Mouse (Mus musculus) hindbrain, embryonic 10.5 days (tissue): ENCODE results near the gene Slc5a8. TPM values are rescaled to one million over a fixed set of nuclear protein-coding genes. Genes with fewer than 3 reads are reported as not detected.

ENCODE experiments used
- DNase-seq: peaks from one replicate; pipeline ENCODE4 v3.0.0-alpha.2; 2017; ENCODE audit warnings: low spot score
- H3K27ac ChIP-seq: fragments of 300-500 bp; sonication (generic); 2 replicates; pipeline ENCODE4 v1.5.1; 2016; ENCODE audit warnings: mild to moderate bottlenecking, moderate library complexity
- H3K27me3 ChIP-seq: fragments of 300-500 bp; sonication (generic); 2 replicates; pipeline ENCODE4 v1.6.1; 2016; ENCODE audit warnings: mild to moderate bottlenecking; ENCODE audit not compliant: poor library complexity, insufficient read depth, severe bottlenecking
- H3K36me3 ChIP-seq: fragments of 300-500 bp; sonication (generic); 2 replicates; pipeline ENCODE4 v1.6.1; 2016; ENCODE audit warnings: mild to moderate bottlenecking, moderate library complexity
- H3K4me1 ChIP-seq: fragments of 300-500 bp; sonication (generic); replicated peaks from 2 replicates; pipeline ENCODE4 v1.6.1; 2016; ENCODE audit warnings: mild to moderate bottlenecking
- H3K4me3 ChIP-seq: fragments of 300-500 bp; sonication (generic); 2 replicates; pipeline ENCODE4 v1.5.1; 2016; ENCODE audit warnings: mild to moderate bottlenecking, moderate library complexity
- H3K9me3 ChIP-seq: fragments of 300-500 bp; sonication (generic); 2 replicates; pipeline ENCODE4 v1.6.1; 2016; ENCODE audit warnings: mild to moderate bottlenecking, moderate library complexity
- WGBS: fragments of 180-500 bp; shearing (Covaris S2); methylation state at CpG from one replicate; pipeline ENCODE4 v1.1.7; 2016; 5-methylcytosine and 5-hydroxymethylcytosine counted together
- polyA plus RNA-seq: library from polyadenylated mRNA; unstranded; fragments of >200 nt; fragmentation: Nextera tagmentation; extraction: Ambion mirVana; gene quantifications from 2 replicates; pipeline ENCODE4 v1.2.1, GENCODE M21; 2016

Slc5a8 gene
- polyA plus RNA-seq, 1 experiment from 2014 or later: not detected

- DNase-seq: no peak
- H3K27ac ChIP-seq: no peak overlapping the region
- no peak overlapping the region for H3K4me3 ChIP-seq
- peaks cover 11% of the 10 kb centered on the region for H3K27me3 ChIP-seq
- 80% methylated on average over 7 of the region's 7 CpGs for WGBS
- H3K9me3 ChIP-seq: no peaks in the 10 kb centered on the region
- peaks cover 1% of the 10 kb centered on the region; the same call in 1 of the 2 replicates for H3K4me1 ChIP-seq
- H3K36me3 ChIP-seq: no peaks in the 10 kb centered on the region
These were observed 5.6 kb downstream of the Slc5a8 start for GRCm38 (mm10) chr10:88891410-88891809.

DNA sequence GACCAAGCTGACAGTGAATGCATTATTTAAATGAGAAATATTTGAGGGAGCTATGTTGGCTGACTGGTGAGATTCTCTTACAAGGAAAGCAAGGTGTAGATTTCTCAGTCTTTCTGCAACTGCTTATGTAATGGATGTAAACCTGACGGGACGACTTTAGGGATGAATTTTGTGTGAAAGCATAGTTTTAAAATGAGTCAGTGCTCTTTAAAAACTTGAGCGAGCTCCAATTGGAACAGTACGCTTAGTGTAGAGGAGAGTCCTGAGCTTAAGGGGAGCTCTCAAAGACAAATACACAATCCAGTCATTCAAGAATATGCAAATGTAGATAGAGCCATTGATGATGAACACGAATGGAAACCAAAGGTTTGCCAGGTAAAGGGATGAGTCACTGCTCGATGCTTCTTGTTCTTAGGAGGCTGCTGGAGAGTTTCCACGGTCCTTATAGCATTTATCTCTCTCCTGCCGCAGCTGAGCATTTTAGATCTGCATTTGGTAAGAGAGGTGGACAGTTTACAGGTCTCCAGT is 6.8 kb downstream of the Slc5a8 start:
- no peaks in the 10 kb centered on the region for H3K36me3 ChIP-seq
- no peak overlapping the region for H3K27ac ChIP-seq
- H3K27me3 ChIP-seq: peaks cover 4% of the 10 kb centered on the region; the same call in 1 of the 2 replicates
- DNase-seq: no peak
- H3K4me1 ChIP-seq: no peaks in the 10 kb centered on the region
- WGBS: 88% methylated on average over 8 of the region's 8 CpGs
- H3K4me3 ChIP-seq: no peak overlapping the region
- no peaks in the 10 kb centered on the region for H3K9me3 ChIP-seq

- H3K36me3 ChIP-seq: no peaks in the 10 kb centered on the region
- 90% methylated on average over 6 of the region's 6 CpGs for WGBS
These were observed 11.2 kb downstream of the Slc5a8 start for GRCm38 (mm10) chr10:88897032-88897431.

GRCm38 (mm10) chr10:88949649-88950296 is 64.0 kb downstream of the Slc5a8 start:
- H3K4me3 ChIP-seq: no peak overlapping the region

More at GRCm38 (mm10) chr10:88897032-88897431, 11.2 kb downstream of the Slc5a8 start:
- H3K4me3 ChIP-seq: no peak overlapping the region
- no peaks in the 10 kb centered on the region for H3K4me1 ChIP-seq
- no peak overlapping the region for H3K27ac ChIP-seq
- H3K27me3 ChIP-seq: no peaks in the 10 kb centered on the region
- DNase-seq: no peak
- H3K9me3 ChIP-seq: no peaks in the 10 kb centered on the region

GRCm38 (mm10) chr10:88950297-88950653 is 64.5 kb downstream of the Slc5a8 start:
- no peaks in the 10 kb centered on the region for H3K4me1 ChIP-seq
- H3K9me3 ChIP-seq: no peaks in the 10 kb centered on the region
- H3K27ac ChIP-seq: no peak overlapping the region
- no peaks in the 10 kb centered on the region for H3K27me3 ChIP-seq
- no peaks in the 10 kb centered on the region for H3K36me3 ChIP-seq
- 76% methylated on average over 4 of the region's 4 CpGs for WGBS
- H3K4me3 ChIP-seq: no peak overlapping the region
- DNase-seq: no peak

More at GRCm38 (mm10) chr10:88949649-88950296, 64.0 kb downstream of the Slc5a8 start:
- Histone ChIP-seq H3K36me3 (no peaks in the 10 kb centered on the region), H3K27ac (no peak overlapping the region), H3K4me1 (no peaks in the 10 kb centered on the region), H3K27me3 (no peaks in the 10 kb centered on the region), H3K9me3 (no peaks in the 10 kb centered on the region)
- DNase-seq: no peak
- 89% methylated on average over 12 of the region's 12 CpGs for WGBS

- Histone ChIP-seq H3K27ac (no peak overlapping the region), H3K9me3 (no peaks in the 10 kb centered on the region), H3K27me3 (no peaks in the 10 kb centered on the region), H3K4me3 (no peak overlapping the region), H3K36me3 (no peaks in the 10 kb centered on the region), H3K4me1 (no peaks in the 10 kb centered on the region)
- DNase-seq: no peak
- 81% methylated on average over 5 of the region's 5 CpGs for WGBS
These were observed 75.0 kb downstream of the Slc5a8 start for GRCm38 (mm10) chr10:88960791-88961190.

DNA sequence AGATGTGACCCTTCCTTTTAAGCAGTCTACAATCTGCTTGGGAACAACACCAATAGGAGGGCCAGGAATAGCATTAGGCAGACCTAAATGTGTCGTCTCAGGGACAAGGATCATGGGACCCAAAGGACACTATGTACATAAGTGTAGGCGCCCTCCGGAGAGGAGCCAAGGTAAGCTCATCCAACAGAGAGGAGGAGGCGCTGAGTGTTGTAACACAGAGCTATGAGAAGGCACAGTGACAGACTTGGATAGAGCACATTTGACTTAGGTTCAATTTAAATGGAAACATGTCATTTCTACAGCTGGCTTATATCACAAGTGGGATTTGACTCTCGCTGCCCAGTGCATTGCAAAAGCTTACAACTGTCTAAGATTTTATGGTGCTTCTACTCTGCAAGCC is 82.8 kb downstream of the Slc5a8 start:
- Histone ChIP-seq H3K27me3 (no peaks in the 10 kb centered on the region), H3K36me3 (no peaks in the 10 kb centered on the region), H3K4me1 (no peaks in the 10 kb centered on the region), H3K27ac (no peak overlapping the region), H3K4me3 (no peak overlapping the region), H3K9me3 (peaks cover 4% of the 10 kb centered on the region; the same call in 1 of the 2 replicates)
- 93% methylated on average over 5 of the region's 5 CpGs for WGBS
- DNase-seq: no peak

DNA sequence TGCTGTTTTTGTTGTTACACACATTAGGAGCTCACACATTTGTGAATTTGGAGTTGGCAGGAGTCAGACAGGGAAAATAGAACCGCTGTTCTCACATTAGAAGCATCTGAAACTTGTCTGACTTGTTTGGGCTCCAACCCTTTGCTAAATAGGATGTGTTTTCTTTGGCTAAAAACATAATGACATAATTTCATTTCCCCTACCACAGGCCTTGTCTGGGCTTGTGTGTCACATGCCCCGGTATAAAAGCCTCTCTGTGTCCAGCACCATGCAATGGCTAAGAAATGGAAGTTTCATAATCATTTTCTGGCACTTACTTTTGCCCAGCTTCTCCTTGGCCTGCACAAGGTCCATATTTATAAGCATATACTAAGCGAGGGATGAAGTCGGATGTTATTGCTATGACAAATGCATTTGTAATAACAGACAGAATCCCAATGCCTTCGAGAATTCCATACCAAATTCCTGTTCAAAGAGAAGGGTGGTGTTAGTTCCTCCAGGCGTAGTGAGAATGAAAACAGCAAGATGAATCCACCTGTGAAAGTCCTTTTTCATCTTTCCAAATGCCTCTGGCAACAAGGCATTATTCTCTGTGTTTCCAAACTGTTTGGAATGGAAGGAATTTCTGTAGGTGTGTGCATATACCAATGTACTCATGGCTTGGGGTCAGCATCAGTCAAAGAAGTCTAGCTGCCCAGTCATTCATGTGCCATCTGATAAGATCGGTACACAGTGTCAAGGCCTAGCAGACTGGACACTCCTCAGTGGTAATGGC is 85.3 kb downstream of the Slc5a8 start:
- 89% methylated on average over 7 of the region's 7 CpGs for WGBS
- no peak overlapping the region for H3K27ac ChIP-seq
- no peaks in the 10 kb centered on the region for H3K36me3 ChIP-seq

DNA sequence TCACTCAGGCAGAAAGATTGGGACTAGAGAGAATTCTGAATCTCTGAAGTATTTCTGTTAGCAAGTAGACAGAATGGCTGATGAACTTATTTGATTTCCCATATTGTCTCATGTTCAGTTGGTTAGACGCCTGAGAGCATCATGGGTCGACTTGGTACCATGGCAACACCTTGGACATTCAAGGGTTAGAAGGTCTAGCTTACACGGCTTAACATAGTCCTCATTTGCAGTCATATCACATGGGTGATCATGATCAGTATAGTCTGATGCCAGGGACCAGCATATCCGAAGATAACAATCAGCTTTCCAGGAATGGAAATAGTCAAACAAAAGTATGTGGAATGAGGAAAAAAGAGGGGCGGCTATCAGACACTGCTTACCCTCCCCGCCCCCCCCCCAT is 93.1 kb downstream of the Slc5a8 start:
- 76% methylated on average over 6 of the region's 6 CpGs for whole genome bisulfite sequencing
- no peak for DNase-seq

More for the DNA sequence above, 85.3 kb downstream of the Slc5a8 start:
- H3K4me3 ChIP-seq: no peak overlapping the region
- no peak for DNase-seq
- H3K27me3 ChIP-seq: no peaks in the 10 kb centered on the region
- peaks cover 4% of the 10 kb centered on the region; the same call in 1 of the 2 replicates for H3K9me3 ChIP-seq
- H3K4me1 ChIP-seq: no peaks in the 10 kb centered on the region

More for the DNA sequence above, 93.1 kb downstream of the Slc5a8 start:
- no peaks in the 10 kb centered on the region for H3K27me3 ChIP-seq
- no peak overlapping the region for H3K27ac ChIP-seq
- no peak overlapping the region for H3K4me3 ChIP-seq
- H3K36me3 ChIP-seq: no peaks in the 10 kb centered on the region
- H3K9me3 ChIP-seq: no peaks in the 10 kb centered on the region
- no peaks in the 10 kb centered on the region for H3K4me1 ChIP-seq

Other genes starting within 250 kb of the Slc5a8 start
- not detected in 2 replicates for gene Spic, start 201.0 kb upstream of the Slc5a8 start, polyA plus RNA-seq
- 143 and 160 TPM in 2 replicates for gene Arl1, start 155.1 kb upstream of the Slc5a8 start, polyA plus RNA-seq
- 16.6 and 22.8 TPM in 2 replicates for gene Utp20, start 59.2 kb upstream of the Slc5a8 start, polyA plus RNA-seq